Mouse (Mus musculus): ENCODE measurements around the gene Apeh.

The Apeh gene

GRCm38 (mm10) chr9:108080168-108080567, 14.2 kb downstream of the Apeh start, which contains the start of gene Mst1:
Gene Mst1 (plus strand): TSS chr9:108080436.
- DNase-seq (ENCODE audit: low spot score in 2 of 2) = peak in 1 of 2 experiments; percentile 30

- DNase-seq (ENCODE audit: low spot score in 2 of 2) = no peak
Measured at GRCm38 (mm10) chr9:108073141-108073930, 21.1 kb downstream of the Apeh start.

GRCm38 (mm10) chr9:108072481-108072924, 21.9 kb downstream of the Apeh start:
- DNase-seq (ENCODE audit: low spot score in 2 of 2) = no peak

GRCm38 (mm10) chr9:108071801-108072200, 22.6 kb downstream of the Apeh start:
- DNase-seq (ENCODE audit: low spot score in 2 of 2) = no peak

GRCm38 (mm10) chr9:108069529-108069928, 24.9 kb downstream of the Apeh start:
- no peak for DNase-seq (ENCODE audit: low spot score in 2 of 2)

- no peak for DNase-seq (ENCODE audit: low spot score in 2 of 2)
Measured at GRCm38 (mm10) chr9:108069007-108069406, 25.4 kb downstream of the Apeh start.

- DNase-seq (ENCODE audit: low spot score in 2 of 2) = peak; percentile 68 to 74
Measured at GRCm38 (mm10) chr9:108067900-108068299, 26.5 kb downstream of the Apeh start.

- DNase-seq (ENCODE audit: low spot score in 2 of 2) = no peak
Measured at GRCm38 (mm10) chr9:108067199-108067598, 27.2 kb downstream of the Apeh start.

GRCm38 (mm10) chr9:108065491-108066011, 28.9 kb downstream of the Apeh start:
- peak in 1 of 2 experiments; percentile 51 for DNase-seq (ENCODE audit: low spot score in 2 of 2)

GRCm38 (mm10) chr9:108063361-108063760, 31.0 kb downstream of the Apeh start:
- DNase-seq (ENCODE audit: low spot score in 2 of 2) = no peak

- no peak for DNase-seq (ENCODE audit: low spot score in 2 of 2)
Measured at GRCm38 (mm10) chr9:108062142-108062541, 32.3 kb downstream of the Apeh start.

GRCm38 (mm10) chr9:108058291-108058690, 36.1 kb downstream of the Apeh start:
- DNase-seq (ENCODE audit: low spot score in 2 of 2) = no peak

GRCm38 (mm10) chr9:108057262-108057562, 37.2 kb downstream of the Apeh start:
- DNase-seq (ENCODE audit: low spot score in 2 of 2) = no peak

GRCm38 (mm10) chr9:108056361-108057261, 37.8 kb downstream of the Apeh start:
- no peak for DNase-seq (ENCODE audit: low spot score in 2 of 2)

- DNase-seq (ENCODE audit: low spot score in 2 of 2) = no peak
Measured at GRCm38 (mm10) chr9:108055661-108056237, 38.7 kb downstream of the Apeh start.

GRCm38 (mm10) chr9:108055061-108055460, 39.3 kb downstream of the Apeh start:
- DNase-seq (ENCODE audit: low spot score in 2 of 2) = no peak

GRCm38 (mm10) chr9:108054331-108055040, 39.9 kb downstream of the Apeh start:
- no peak for DNase-seq (ENCODE audit: low spot score in 2 of 2)

GRCm38 (mm10) chr9:108053665-108054225, 40.7 kb downstream of the Apeh start:
- no peak for DNase-seq (ENCODE audit: low spot score in 2 of 2)

- peak; percentile 93 to 97 for DNase-seq (ENCODE audit: low spot score in 2 of 2)
Measured at GRCm38 (mm10) chr9:108052885-108053664, 41.3 kb downstream of the Apeh start, which contains the start of gene Amigo3. Gene Amigo3 (plus strand): TSS chr9:108053159.

GRCm38 (mm10) chr9:108052411-108052810, 42.0 kb downstream of the Apeh start:
- DNase-seq (ENCODE audit: low spot score in 2 of 2) = no peak
